Mouse (Mus musculus): Measurements from ENCODE around the gene Tmem14a. TPM values are rescaled to one million over a fixed set of nuclear protein-coding genes. Genes with fewer than 3 reads are reported as not detected.
"Not testable (repeated sequence)": the region's sequence is repeated elsewhere in the genome, so short reads cannot be mapped to it uniquely, and the experiment has no call there.

The Tmem14a gene
- total RNA-seq, 2 experiments from 2014 or later, result 26.3 to 26.8 TPM

- DNase-seq (ENCODE audit: extremely low spot score in 1 of 2, low spot score in 1 of 2), result no peak
Observed at GRCm38 (mm10) chr1:21251661-21252060, 33.3 kb downstream of the Tmem14a start.

GRCm38 (mm10) chr1:21252566-21253302 is 34.4 kb downstream of the Tmem14a start:
- DNase-seq (ENCODE audit: extremely low spot score in 1 of 2, low spot score in 1 of 2), result no peak

GRCm38 (mm10) chr1:21253303-21253650 is 34.9 kb downstream of the Tmem14a start:
- no peak for DNase-seq (ENCODE audit: extremely low spot score in 1 of 2, low spot score in 1 of 2)

GRCm38 (mm10) chr1:21253856-21254255 is 35.5 kb downstream of the Tmem14a start:
- no peak for DNase-seq (ENCODE audit: extremely low spot score in 1 of 2, low spot score in 1 of 2)

- DNase-seq (ENCODE audit: extremely low spot score in 1 of 2, low spot score in 1 of 2), result no peak
Observed at GRCm38 (mm10) chr1:21255625-21256345, 37.4 kb downstream of the Tmem14a start.

GRCm38 (mm10) chr1:21256391-21256790 is 38.0 kb downstream of the Tmem14a start:
- no peak for DNase-seq (ENCODE audit: extremely low spot score in 1 of 2, low spot score in 1 of 2)

GRCm38 (mm10) chr1:21256871-21257270 is 38.5 kb downstream of the Tmem14a start:
- no peak for DNase-seq (ENCODE audit: extremely low spot score in 1 of 2, low spot score in 1 of 2)

GRCm38 (mm10) chr1:21259981-21260380 is 41.6 kb downstream of the Tmem14a start:
- DNase-seq (ENCODE audit: extremely low spot score in 1 of 2, low spot score in 1 of 2), result not testable (repeated sequence)

GRCm38 (mm10) chr1:21262401-21262800 is 44.0 kb downstream of the Tmem14a start:
- DNase-seq (ENCODE audit: extremely low spot score in 1 of 2, low spot score in 1 of 2), result no peak

GRCm38 (mm10) chr1:21263986-21264385 is 45.6 kb downstream of the Tmem14a start:
- no peak for DNase-seq (ENCODE audit: extremely low spot score in 1 of 2, low spot score in 1 of 2)

GRCm38 (mm10) chr1:21264747-21265146 is 46.4 kb downstream of the Tmem14a start:
- no peak for DNase-seq (ENCODE audit: extremely low spot score in 1 of 2, low spot score in 1 of 2)

GRCm38 (mm10) chr1:21266766-21267165 is 48.4 kb downstream of the Tmem14a start:
- DNase-seq (ENCODE audit: extremely low spot score in 1 of 2, low spot score in 1 of 2), result no peak

GRCm38 (mm10) chr1:21267466-21267865 is 49.1 kb downstream of the Tmem14a start:
- DNase-seq (ENCODE audit: extremely low spot score in 1 of 2, low spot score in 1 of 2), result not testable (repeated sequence)

- DNase-seq (ENCODE audit: extremely low spot score in 1 of 2, low spot score in 1 of 2), result peak; percentile 56 to 90
Observed at GRCm38 (mm10) chr1:21271343-21272055, 53.1 kb downstream of the Tmem14a start.

GRCm38 (mm10) chr1:21272056-21272431 is 53.7 kb downstream of the Tmem14a start:
- peak in 1 of 2 experiments; percentile 23 for DNase-seq (ENCODE audit: extremely low spot score in 1 of 2, low spot score in 1 of 2)

GRCm38 (mm10) chr1:21273091-21273490 is 54.7 kb downstream of the Tmem14a start:
- no peak for DNase-seq (ENCODE audit: extremely low spot score in 1 of 2, low spot score in 1 of 2)

- no peak for DNase-seq (ENCODE audit: extremely low spot score in 1 of 2, low spot score in 1 of 2)
Observed at GRCm38 (mm10) chr1:21274437-21275040, 56.2 kb downstream of the Tmem14a start.

- DNase-seq (ENCODE audit: extremely low spot score in 1 of 2, low spot score in 1 of 2), result not testable (repeated sequence)
Observed at GRCm38 (mm10) chr1:21275366-21275765, 57.0 kb downstream of the Tmem14a start.

GRCm38 (mm10) chr1:21276158-21276557 is 57.8 kb downstream of the Tmem14a start:
- not testable (repeated sequence) for DNase-seq (ENCODE audit: extremely low spot score in 1 of 2, low spot score in 1 of 2)

All from layer of hippocampus, postnatal 25 days (tissue).